Mouse (Mus musculus) C2C12 (cell line): ENCODE data around the gene 3110018I06Rik.

Experiments
- CTCF ChIP-seq: IDR thresholded peaks from one replicate; pipeline ENCODE4 v1.5.1; 2011; ENCODE audit not compliant: control insufficient read depth, insufficient read depth, insufficient read length
- MAX ChIP-seq: IDR thresholded peaks from one replicate; pipeline ENCODE4 v1.6.1; 2011; ENCODE audit warnings: mild to moderate bottlenecking, control low read depth
- MYOG ChIP-seq: IDR thresholded peaks from one replicate; pipeline ENCODE4 v1.6.1; 2011; ENCODE audit not compliant: control insufficient read depth, insufficient read length; ENCODE audit errors: extremely low read depth

DNA sequence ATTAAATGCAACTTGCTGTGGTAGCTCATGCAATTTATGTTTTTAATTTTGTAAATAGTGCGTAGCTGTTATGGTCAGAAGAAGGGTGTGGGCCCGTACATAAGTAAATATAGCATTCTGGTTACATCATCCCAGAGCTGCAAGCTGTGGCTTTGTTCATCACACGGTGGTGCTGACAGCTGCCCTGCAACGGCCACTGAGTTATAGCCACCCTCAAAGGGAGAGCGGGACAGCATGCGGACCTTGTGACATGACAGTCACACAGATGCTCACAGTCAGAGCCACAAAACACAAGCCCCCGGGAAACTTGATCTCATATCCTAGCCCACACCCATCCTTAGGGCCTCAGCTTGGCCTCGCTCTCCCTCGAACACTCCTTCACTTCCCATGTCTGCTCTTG is 30.6 kb upstream of the 3110018I06Rik start:
- TF ChIP-seq MAX, result no peak
- no peak for TF ChIP-seq CTCF
- no peak for TF ChIP-seq MYOG
